Mouse (Mus musculus) small intestine, adult 2 months (tissue): ENCODE measurements around the gene Klhl5.

Experiments
- CTCF ChIP-seq: fragments of 200-500 bp; IDR thresholded peaks from 2 replicates; pipeline ENCODE4 v1.5.1; 2012; ENCODE audit warnings: low read depth, mild to moderate bottlenecking, control low read depth, inconsistent platforms, low read length, moderate library complexity, mixed read lengths; ENCODE audit not compliant: insufficient replicate concordance, insufficient read length; ENCODE audit errors: extremely low read depth
- POLR2A ChIP-seq: fragments of 200-500 bp; IDR thresholded peaks from 2 replicates; pipeline ENCODE4 v1.6.1; 2012; ENCODE audit warnings: low read depth, mild to moderate bottlenecking, control low read depth, inconsistent platforms, low read length, moderate library complexity

DNA sequence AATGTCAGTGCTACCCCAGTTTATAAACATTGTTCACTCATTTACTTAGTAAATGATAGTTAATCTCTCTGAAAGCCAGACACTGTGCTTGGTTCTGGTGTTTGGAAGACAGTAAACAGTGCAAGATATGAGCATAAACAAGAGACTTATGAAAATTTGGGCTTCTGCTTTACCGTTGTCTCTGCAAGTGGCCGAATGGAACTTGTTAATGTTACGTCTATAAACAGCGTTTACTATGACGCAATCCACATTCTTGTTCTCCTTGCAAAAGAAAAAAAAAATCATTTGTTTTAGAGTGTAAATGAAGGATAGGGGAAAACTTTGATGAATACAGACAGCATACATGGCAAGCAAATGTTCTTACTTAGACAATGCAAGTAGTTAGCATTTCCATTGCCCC, 15.4 kb upstream of the Klhl5 start, which contains the start of gene Tmem156:
- TF ChIP-seq POLR2A = no peak
- TF ChIP-seq CTCF = no peak
